7 mouse cellular contexts compared by ENCODE assay signal in genomic region chr5:114443566-114444367, GRCm38 (mm10). TPM values are rescaled to one million over a fixed set of nuclear protein-coding genes. Genes with fewer than 3 reads are reported as not detected.
A peak's percentile ranks its signal among the peaks of the same experiment; 100 is the strongest.
DNase-seq lines count a peak whose midpoint lies in the region; ATAC-seq lines count a peak whose summit lies in the region.

Gene Mmab, minus strand, starts transcription at chr5:114444060.
Gene Mvk, plus strand, starts transcription at chr5:114444269.

- H3K27ac ChIP-seq in embryonic facial prominence, embryonic 11.5 days (replicated peaks; ENCODE audit: low read depth, low read length): 0 out of 2 replicates have a peak within 1 kb of the TSS, but pooled peaks have one; percentile 31
- H3K27ac ChIP-seq in limb, embryonic 10.5 days: peak within 1 kb of the TSS; percentile 94
- H3K27ac ChIP-seq in midbrain, embryonic 13.5 days: peak within 1 kb of the TSS; percentile 68

- 3% methylated on average over 43 of the region's 43 CpGs for WGBS in embryonic facial prominence, embryonic 11.5 days
- WGBS in limb, embryonic 10.5 days: 2% methylated on average over 43 of the region's 43 CpGs
- 3% methylated on average over 43 of the region's 43 CpGs for WGBS in midbrain, embryonic 13.5 days

- no peaks in the 10 kb centered on the region for H3K9me3 ChIP-seq in embryonic facial prominence, embryonic 11.5 days (replicated peaks; ENCODE audit: control insufficient read depth, low read length)
- no peaks in the 10 kb centered on the region for H3K9me3 ChIP-seq in limb, embryonic 10.5 days (replicated peaks)
- H3K9me3 ChIP-seq in midbrain, embryonic 13.5 days: no peaks in the 10 kb centered on the region

- H3K4me1 ChIP-seq in embryonic facial prominence, embryonic 11.5 days (ENCODE audit: control insufficient read depth, insufficient read depth, low read length): no peaks in the 10 kb centered on the region; the same call in 1 of the 2 replicates
- peaks cover 17% of the 10 kb centered on the region for H3K4me1 ChIP-seq in limb, embryonic 10.5 days
- peaks cover 11% of the 10 kb centered on the region for H3K4me1 ChIP-seq in midbrain, embryonic 13.5 days (replicated peaks)

- H3K36me3 ChIP-seq in embryonic facial prominence, embryonic 11.5 days (replicated peaks; ENCODE audit: control insufficient read depth, insufficient read depth, low read depth, low read length): no peaks in the 10 kb centered on the region
- peaks cover 29% of the 10 kb centered on the region for H3K36me3 ChIP-seq in limb, embryonic 10.5 days
- peaks cover 27% of the 10 kb centered on the region for H3K36me3 ChIP-seq in midbrain, embryonic 13.5 days

- DNase-seq in adrenal gland, postnatal 14 days: peak; percentile 99
- peak; percentile 98 for DNase-seq in embryonic facial prominence, embryonic 11.5 days (ENCODE audit: low spot score)
- peak; percentile 99 for DNase-seq in kidney, adult 11 months
- peak; percentile 99 for DNase-seq in limb, embryonic 10.5 days (ENCODE audit: low spot score)
- peak; percentile 93 for DNase-seq in spleen, adult 12 weeks (ENCODE audit: low spot score)

- H3K27me3 ChIP-seq in embryonic facial prominence, embryonic 11.5 days (ENCODE audit: control insufficient read depth, insufficient read depth, low read length): no peaks in the 10 kb centered on the region
- no peaks in the 10 kb centered on the region for H3K27me3 ChIP-seq in limb, embryonic 10.5 days (ENCODE audit: low read depth, poor library complexity, severe bottlenecking)
- no peaks in the 10 kb centered on the region for H3K27me3 ChIP-seq in midbrain, embryonic 13.5 days

- peak within 1 kb of the TSS; percentile 71 for H3K4me2 ChIP-seq in embryonic facial prominence, embryonic 11.5 days (ENCODE audit: low read depth, low read length)
- H3K4me2 ChIP-seq in midbrain, embryonic 13.5 days (replicated peaks): peak within 1 kb of the TSS; percentile 68

- H3K4me3 ChIP-seq in embryonic facial prominence, embryonic 11.5 days (ENCODE audit: low read depth, low read length): peak within 1 kb of the TSS; percentile 84
- peak within 1 kb of the TSS; percentile 77 for H3K4me3 ChIP-seq in limb, embryonic 10.5 days
- peak within 1 kb of the TSS; percentile 68 for H3K4me3 ChIP-seq in midbrain, embryonic 13.5 days (replicated peaks)

- peak; percentile 99 for ATAC-seq in embryonic facial prominence, embryonic 11.5 days (replicated peaks; ENCODE audit: insufficient number of reproducible peaks, low FRiP score, low TSS enrichment, low read depth)
- peak; percentile 95 for ATAC-seq in granulocyte monocyte progenitor cell, adult 5-6 weeks (replicated peaks; ENCODE audit: poor library complexity, severe bottlenecking)
- peak; percentile 99 for ATAC-seq in midbrain, embryonic 13.5 days

- H3K9ac ChIP-seq in embryonic facial prominence, embryonic 11.5 days (replicated peaks; ENCODE audit: low read length): peak within 1 kb of the TSS; percentile 76
- peak within 1 kb of the TSS; percentile 72 for H3K9ac ChIP-seq in midbrain, embryonic 13.5 days (replicated peaks)

RNA-seq across cellular contexts. Expression of gene Mmab, which starts in this region (rescaled TPM):
- 14.6 and 18.0 TPM in 2 replicates for total RNA-seq in adrenal gland, postnatal 14 days (2021)
- 22.4 and 27.2 TPM in 2 replicates for polyA plus RNA-seq in embryonic facial prominence, embryonic 11.5 days (2014; fragmentation: Nextera tagmentation; extraction: Ambion mirVana)
- total RNA-seq in granulocyte monocyte progenitor cell, adult 5-6 weeks (2014; fragmentation: Nextera tagmentation): 7.2 and 14.4 TPM in 2 replicates
- 11.0 and 21.3 TPM in 2 replicates for total RNA-seq in granulocyte monocyte progenitor cell, adult 5-6 weeks (2017)
- 29.3 and 34.7 TPM in 2 replicates for polyA plus RNA-seq in limb, embryonic 10.5 days (2016; fragmentation: Nextera tagmentation; extraction: Ambion mirVana)
- polyA plus RNA-seq in midbrain, embryonic 13.5 days (2015; fragmentation: Nextera tagmentation; extraction: Ambion mirVana): 21.1 and 22.9 TPM in 2 replicates

RNA-seq across cellular contexts. Expression of gene Mvk, which starts in this region (rescaled TPM):
- 22.0 and 23.2 TPM in 2 replicates for total RNA-seq in adrenal gland, postnatal 14 days (2021)
- 53.0 and 60.9 TPM in 2 replicates for polyA plus RNA-seq in embryonic facial prominence, embryonic 11.5 days (2014; fragmentation: Nextera tagmentation; extraction: Ambion mirVana)
- 6.6 and 9.2 TPM in 2 replicates for total RNA-seq in granulocyte monocyte progenitor cell, adult 5-6 weeks (2014; fragmentation: Nextera tagmentation)
- total RNA-seq in granulocyte monocyte progenitor cell, adult 5-6 weeks (2017): 8.2 and 18.0 TPM in 2 replicates
- polyA plus RNA-seq in limb, embryonic 10.5 days (2016; fragmentation: Nextera tagmentation; extraction: Ambion mirVana): 50.6 and 55.2 TPM in 2 replicates
- 50.7 and 55.4 TPM in 2 replicates for polyA plus RNA-seq in midbrain, embryonic 13.5 days (2015; fragmentation: Nextera tagmentation; extraction: Ambion mirVana)

Comparison
In these comparisons a context has a peak if more than half of its experiments do, and no peak if none do; other contexts are left out.
1. Peak in every context shown above with its lines: DNase-seq, ATAC-seq, H3K4me3 ChIP-seq and H3K27ac ChIP-seq.
2. H3K27ac ChIP-seq: peak in every context shown above with its lines; median percentile 94 in limb, embryonic 10.5 days; 68 in midbrain, embryonic 13.5 days; 31 in embryonic facial prominence, embryonic 11.5 days.